ENCODE assay signal across 14 mouse cellular contexts in genomic region chr13:44329701-44330100, GRCm38 (mm10).
DNase-seq lines count a peak whose midpoint lies in the region; ATAC-seq and TF ChIP-seq lines count a peak whose summit lies in the region.
"Had no signal": no experiment of that assay in that cellular context is flagged by ENCODE, and none has a peak within 500 bp of the region (broad histone marks: within the 10 kb centered on the region; RNA-seq: fewer than 3 reads in every experiment).

No protein-coding gene starts in this region.

- H3K4me1 ChIP-seq in kidney, adult 2 months (ENCODE audit: control insufficient read depth, insufficient read depth, low read length): peaks cover 3% of the 10 kb centered on the region; the same call in 1 of the 2 replicates
- no peaks in the 10 kb centered on the region for H3K4me1 ChIP-seq in midbrain, postnatal 0 days (ENCODE audit: insufficient read depth, low read length)

- H3K4me2 ChIP-seq in midbrain, postnatal 0 days (ENCODE audit: low read depth, low read length, poor library complexity, severe bottlenecking): no peak overlapping the region
- H3K4me2 ChIP-seq: limb, embryonic 13.5 days; neural tube, embryonic 15.5 days had no signal

- ATAC-seq in midbrain, postnatal 0 days (ENCODE audit: low FRiP score): no peak
- ATAC-seq: midbrain, embryonic 16.5 days had no signal

- H3K4me3 ChIP-seq in kidney, adult 2 months (ENCODE audit: insufficient read depth, low read depth, low read length): no peak overlapping the region
- no peak overlapping the region for H3K4me3 ChIP-seq in midbrain, postnatal 0 days (ENCODE audit: low read depth, low read length)
- H3K4me3 ChIP-seq: limb, embryonic 13.5 days; neural tube, embryonic 15.5 days had no signal

- 68% methylated on average over 10 of the region's 10 CpGs for WGBS in kidney, adult 2 months
- WGBS in midbrain, postnatal 0 days: 75% methylated on average over 10 of the region's 10 CpGs

- H3K9ac ChIP-seq in midbrain, postnatal 0 days (replicated peaks; ENCODE audit: low read length, poor library complexity, severe bottlenecking): no peak overlapping the region
- H3K9ac ChIP-seq: limb, embryonic 13.5 days; neural tube, embryonic 15.5 days had no signal

- no peaks in the 10 kb centered on the region for H3K27me3 ChIP-seq in kidney, adult 2 months (replicated peaks; ENCODE audit: control insufficient read depth, insufficient read depth, low read length)
- H3K27me3 ChIP-seq in midbrain, postnatal 0 days (ENCODE audit: insufficient read depth, low read length): no peaks in the 10 kb centered on the region
- H3K27me3 ChIP-seq: limb, embryonic 13.5 days; neural tube, embryonic 15.5 days had no signal

- no peak for TF ChIP-seq CTCF in kidney, adult 2 months (conservative IDR thresholded peaks at IDR 0.05; ENCODE audit: insufficient read depth, insufficient read length, low read depth, low read length)
- TF ChIP-seq CTCF in midbrain, postnatal 0 days (IDR thresholded peaks at IDR 0.05): no peak

- no peaks in the 10 kb centered on the region for H3K9me3 ChIP-seq in midbrain, postnatal 0 days (ENCODE audit: low read length)
- H3K9me3 ChIP-seq: limb, embryonic 13.5 days; neural tube, embryonic 15.5 days had no signal

- no peak for TF ChIP-seq POLR2A in kidney, adult 2 months (IDR thresholded peaks at IDR 0.05; ENCODE audit: low read depth, low read length)

- DNase-seq in embryo, embryonic 10 days (ENCODE audit: low spot score): peak; percentile 71
- no peak for DNase-seq in embryo, embryonic 9.5 days (ENCODE audit: extremely low spot score)
- peak; percentile 27 for DNase-seq in lung, postnatal 10 days
- DNase-seq in lung, postnatal 14 days: no peak
- peak; percentile 54 for DNase-seq in kidney, adult 2 months
- DNase-seq in mesoderm, embryonic 11.5 days (ENCODE audit: low read depth, low spot score): peak; percentile 56
- no peak for DNase-seq in midbrain, postnatal 0 days (ENCODE audit: low spot score)
- DNase-seq in urinary bladder, adult 2 months (ENCODE audit: low spot score): no peak
- DNase-seq: cerebellum, adult 2 months; layer of hippocampus, adult 9-11 months; right cerebral cortex, postnatal 14 days had no signal

- no peak overlapping the region for H3K27ac ChIP-seq in kidney, adult 2 months (ENCODE audit: insufficient read depth, low read depth, low read length)
- H3K27ac ChIP-seq in midbrain, postnatal 0 days (ENCODE audit: low read depth, low read length): no peak overlapping the region
- H3K27ac ChIP-seq: neural tube, embryonic 15.5 days had no signal

- H3K36me3 ChIP-seq in kidney, adult 2 months (ENCODE audit: control insufficient read depth, insufficient read depth, low read length): no peaks in the 10 kb centered on the region
- no peaks in the 10 kb centered on the region for H3K36me3 ChIP-seq in midbrain, postnatal 0 days (ENCODE audit: insufficient read depth, low read length)
- H3K36me3 ChIP-seq: limb, embryonic 13.5 days; neural tube, embryonic 15.5 days had no signal

Comparison
In these comparisons a context has a peak if more than half of its experiments do, and no peak if none do; other contexts are left out.
1. DNase-seq: peak in embryo, embryonic 10 days (single experiment), lung, postnatal 10 days (single experiment), kidney, adult 2 months (single experiment) and mesoderm, embryonic 11.5 days (single experiment); none in embryo, embryonic 9.5 days (single experiment), lung, postnatal 14 days (single experiment), midbrain, postnatal 0 days (single experiment) and urinary bladder, adult 2 months (single experiment).